Mouse (Mus musculus) bone marrow, adult 2 months (tissue): ENCODE data around the gene Gja4. TPM values are rescaled to one million over a fixed set of nuclear protein-coding genes. Genes with fewer than 3 reads are reported as not detected.

Experiments used
- H3K27ac ChIP-seq: fragments of 200-500 bp; 2 replicates; pipeline ENCODE4 v1.5.1; 2012; ENCODE audit warnings: low read depth, mild to moderate bottlenecking, control low read depth, inconsistent platforms, low read length; ENCODE audit not compliant: control insufficient read depth, poor library complexity, insufficient read depth
- H3K4me1 ChIP-seq: fragments of 200-500 bp; 2 replicates; pipeline ENCODE4 v1.6.1; 2011; ENCODE audit warnings: low read length; ENCODE audit not compliant: control insufficient read depth, insufficient read depth
- H3K4me3 ChIP-seq: fragments of 200-500 bp; replicated peaks from 2 replicates; pipeline ENCODE3; 2011; ENCODE audit warnings: mild to moderate bottlenecking, low read depth, low read length, control low read depth; ENCODE audit not compliant: control insufficient read depth
- CTCF ChIP-seq: fragments of 200-500 bp; IDR thresholded peaks from 2 replicates; pipeline ENCODE4 v1.5.1; 2011; ENCODE audit warnings: low read length, control low read depth; ENCODE audit not compliant: control insufficient read depth, insufficient read depth
- POLR2A ChIP-seq: fragments of 200-500 bp; IDR thresholded peaks from 2 replicates; pipeline ENCODE4 v1.6.1; 2011; ENCODE audit warnings: low read depth, mild to moderate bottlenecking, control low read depth, low read length, borderline replicate concordance; ENCODE audit not compliant: control insufficient read depth
- WGBS: fragments of 180-500 bp; shearing (Covaris S2); methylation state at CpG from one replicate; pipeline ENCODE4 v1.1.7; 2018; 5-methylcytosine and 5-hydroxymethylcytosine counted together
- polyA plus RNA-seq: library from polyadenylated mRNA; stranded (reverse); fragments of >200 nt; gene quantifications from 2 replicates; pipeline ENCODE4 v1.2.4, GENCODE M21; 2011; ENCODE audit warnings: low replicate concordance; ENCODE audit not compliant: missing spikeins, insufficient read depth, insufficient read length

Gja4 gene
- polyA plus RNA-seq, 1 experiment, result not detected

GRCm38 (mm10) chr4:127286907-127287306 is 26.9 kb downstream of the Gja4 start:
- TF ChIP-seq CTCF, result no peak
- TF ChIP-seq POLR2A, result no peak
- H3K4me3 ChIP-seq, result no peak overlapping the region
- no peak overlapping the region for H3K27ac ChIP-seq
- no peaks in the 10 kb centered on the region for H3K4me1 ChIP-seq
- 40% methylated on average over 4 of the region's 4 CpGs for WGBS

GRCm38 (mm10) chr4:127279241-127279640 is 34.6 kb downstream of the Gja4 start:
- H3K4me1 ChIP-seq, result no peaks in the 10 kb centered on the region; the same call in 1 of the 2 replicates
- TF ChIP-seq CTCF (no peak), POLR2A (no peak)
- 77% methylated on average over 9 of the region's 9 CpGs for WGBS
- H3K4me3 ChIP-seq, result no peak overlapping the region
- H3K27ac ChIP-seq, result no peak overlapping the region

- 52% methylated on average over 9 of the region's 9 CpGs for WGBS
Measured at GRCm38 (mm10) chr4:127278451-127279001, 35.3 kb downstream of the Gja4 start.

GRCm38 (mm10) chr4:127264183-127264554 is 49.7 kb downstream of the Gja4 start:
- Histone ChIP-seq H3K27ac (no peak overlapping the region), H3K4me3 (no peak overlapping the region), H3K4me1 (no peaks in the 10 kb centered on the region)
- TF ChIP-seq CTCF (no peak), POLR2A (no peak)
- WGBS, result 56% methylated on average over 5 of the region's 5 CpGs

More at GRCm38 (mm10) chr4:127278451-127279001, 35.3 kb downstream of the Gja4 start:
- Histone ChIP-seq H3K27ac (no peak overlapping the region), H3K4me3 (no peak overlapping the region), H3K4me1 (no peaks in the 10 kb centered on the region; the same call in 1 of the 2 replicates)
- TF ChIP-seq POLR2A (no peak), CTCF (no peak)

- WGBS, result 45% methylated on average over 19 of the region's 19 CpGs
- Histone ChIP-seq H3K27ac (no peak overlapping the region), H3K4me1 (no peaks in the 10 kb centered on the region), H3K4me3 (no peak overlapping the region)
- TF ChIP-seq POLR2A (no peak), CTCF (no peak)
Measured at GRCm38 (mm10) chr4:127263438-127264182, 50.2 kb downstream of the Gja4 start.

GRCm38 (mm10) chr4:127261601-127262000 is 52.2 kb downstream of the Gja4 start:
- Histone ChIP-seq H3K27ac (no peak overlapping the region), H3K4me1 (no peaks in the 10 kb centered on the region), H3K4me3 (no peak overlapping the region)
- 90% methylated on average over 14 of the region's 14 CpGs for WGBS
- TF ChIP-seq POLR2A (no peak), CTCF (no peak)

Other genes with a start within 250 kb of the Gja4 start
- 2.8 and 3.0 TPM in 2 replicates for gene Zmym6, start 236.7 kb downstream of the Gja4 start, polyA plus RNA-seq
- 2.9 and 8.6 TPM in 2 replicates for gene Tmem35b, start 190.3 kb downstream of the Gja4 start, polyA plus RNA-seq
- gene Dlgap3, start 144.8 kb downstream of the Gja4 start, polyA plus RNA-seq, result 1.0 TPM in 1 of 2 replicates, not detected in the other
- 9.3 and 20.5 TPM in 2 replicates for gene Smim12, start 70.3 kb downstream of the Gja4 start, polyA plus RNA-seq
- gene Gjb3, start 16.8 kb upstream of the Gja4 start, polyA plus RNA-seq, result 4.3 TPM in 1 of 2 replicates, not detected in the other
- gene Gjb4, start 40.0 kb upstream of the Gja4 start, polyA plus RNA-seq, result not detected in 2 replicates
- gene Gjb5, start 44.1 kb upstream of the Gja4 start, polyA plus RNA-seq, result 1.7 TPM in 1 of 2 replicates, not detected in the other